Mouse (Mus musculus): ENCODE measurements around the gene Atp8b4. TPM values are rescaled to one million over a fixed set of nuclear protein-coding genes. Genes with fewer than 3 reads are reported as not detected.

Atp8b4 gene
- polyA plus RNA-seq, 1 experiment from 2014 or later = 0.25 TPM

DNA sequence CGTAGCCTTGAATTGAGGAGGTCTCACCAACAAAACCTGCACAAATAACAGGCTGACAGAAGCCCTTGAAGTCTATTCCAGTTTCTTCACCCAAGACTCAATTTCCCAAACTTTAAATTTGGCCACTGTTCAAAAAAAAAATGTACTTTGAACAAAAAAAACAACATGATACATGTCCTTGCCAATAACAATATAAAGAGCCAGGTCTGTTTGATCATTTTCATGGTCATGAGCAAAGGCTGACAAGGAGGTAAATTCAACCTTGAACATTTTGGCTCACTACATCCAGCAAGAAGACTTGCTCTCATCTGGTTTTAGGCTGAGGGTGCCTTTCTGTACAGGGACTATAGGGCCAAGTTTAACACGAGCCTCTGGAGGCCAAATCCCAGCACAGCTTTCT lies 83.7 kb downstream of the Atp8b4 start:
- Histone ChIP-seq H3K27me3 (replicated peaks) (no peaks in the 10 kb centered on the region), H3K4me3 (no peak overlapping the region), H3K36me3 (replicated peaks) (no peaks in the 10 kb centered on the region), H3K9me3 (no peaks in the 10 kb centered on the region), H3K9ac (no peak overlapping the region), H3K27ac (no peak overlapping the region), H3K4me1 (no peaks in the 10 kb centered on the region), H3K4me2 (no peak overlapping the region)
- 83% methylated on average over 2 of the region's 2 CpGs for WGBS
- ATAC-seq (replicated peaks) = no peak

GRCm38 (mm10) chr2:126415981-126416380 lies 84.5 kb downstream of the Atp8b4 start:
- H3K4me2 ChIP-seq = no peak overlapping the region
- WGBS = 83% methylated on average over 4 of the region's 4 CpGs
- H3K9me3 ChIP-seq = no peaks in the 10 kb centered on the region
- no peak overlapping the region for H3K27ac ChIP-seq
- ATAC-seq (replicated peaks) = no peak
- no peaks in the 10 kb centered on the region for H3K27me3 ChIP-seq (replicated peaks)
- H3K4me3 ChIP-seq = no peak overlapping the region
- H3K4me1 ChIP-seq = no peaks in the 10 kb centered on the region
- H3K9ac ChIP-seq = no peak overlapping the region
- no peaks in the 10 kb centered on the region for H3K36me3 ChIP-seq (replicated peaks)

DNA sequence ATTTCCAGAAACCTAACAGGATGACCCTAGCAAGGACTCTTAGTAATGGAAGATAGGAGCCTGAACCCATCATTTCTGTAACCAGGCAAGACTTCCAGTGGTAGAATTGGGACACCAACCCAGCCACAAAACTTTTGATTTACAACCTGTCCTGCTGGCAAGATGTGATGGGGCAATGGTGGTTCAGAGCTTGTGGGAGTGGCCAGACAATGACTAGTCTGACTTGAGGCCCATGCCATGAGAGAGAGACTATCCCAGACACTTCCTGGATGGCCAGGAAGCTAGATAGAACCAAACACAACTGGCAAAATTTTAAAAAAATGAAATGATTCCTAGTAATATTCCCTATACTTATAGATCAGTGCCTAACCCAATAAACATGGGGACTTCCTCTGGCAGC lies 87.7 kb downstream of the Atp8b4 start:
- H3K9me3 ChIP-seq = no peaks in the 10 kb centered on the region
- no peaks in the 10 kb centered on the region for H3K36me3 ChIP-seq (replicated peaks)
- H3K27me3 ChIP-seq (replicated peaks) = no peaks in the 10 kb centered on the region
- ATAC-seq (replicated peaks) = no peak
- H3K27ac ChIP-seq = no peak overlapping the region
- no peak overlapping the region for H3K9ac ChIP-seq
- H3K4me3 ChIP-seq = no peak overlapping the region
- no peaks in the 10 kb centered on the region for H3K4me1 ChIP-seq
- H3K4me2 ChIP-seq = no peak overlapping the region

DNA sequence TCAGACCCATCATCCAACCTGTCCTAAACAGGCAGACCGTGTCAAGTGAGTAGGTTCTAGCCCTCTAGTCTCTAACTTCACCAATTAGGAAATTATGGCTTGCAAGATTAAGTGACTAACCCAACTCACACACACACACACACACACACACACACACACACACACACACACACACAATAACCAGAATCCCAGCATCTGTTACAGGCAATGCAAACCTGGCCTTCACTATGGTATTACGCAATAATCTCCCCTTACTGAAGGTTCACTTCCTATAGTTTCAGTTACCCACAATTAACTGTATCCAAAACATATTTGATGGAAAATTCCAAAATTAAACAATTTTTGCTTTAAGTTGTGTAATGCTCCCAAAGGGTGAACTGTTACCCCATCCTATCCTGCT lies 101.0 kb downstream of the Atp8b4 start:
- Histone ChIP-seq H3K27me3 (replicated peaks) (no peaks in the 10 kb centered on the region), H3K4me1 (no peaks in the 10 kb centered on the region), H3K9me3 (no peaks in the 10 kb centered on the region), H3K36me3 (replicated peaks) (no peaks in the 10 kb centered on the region), H3K27ac (no peak overlapping the region), H3K4me3 (no peak overlapping the region), H3K4me2 (no peak overlapping the region), H3K9ac (no peak overlapping the region)
- ATAC-seq (replicated peaks) = no peak
- 93% methylated on average over 2 of the region's 2 CpGs for WGBS

DNA sequence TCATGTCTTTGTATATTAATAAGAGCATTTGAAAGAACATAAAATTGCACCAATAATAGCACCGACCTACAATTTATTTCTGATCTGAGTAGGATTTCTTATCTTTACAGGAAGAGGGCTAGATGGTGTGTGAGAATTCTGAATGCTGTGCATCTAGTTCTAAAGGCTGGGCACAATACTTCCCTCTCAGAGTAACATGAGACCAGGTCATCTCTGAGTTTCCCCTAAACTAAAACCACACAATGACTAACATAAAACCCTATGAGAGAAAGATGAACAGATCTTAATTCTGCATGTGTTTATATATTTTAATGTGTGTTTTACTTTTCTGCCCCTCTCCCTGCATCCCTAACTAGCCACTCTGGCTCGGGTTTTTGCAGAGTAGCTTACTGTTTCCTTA lies 101.5 kb downstream of the Atp8b4 start:
- Histone ChIP-seq H3K27ac (no peak overlapping the region), H3K9me3 (no peaks in the 10 kb centered on the region), H3K4me1 (no peaks in the 10 kb centered on the region), H3K36me3 (replicated peaks) (no peaks in the 10 kb centered on the region), H3K4me2 (no peak overlapping the region), H3K9ac (no peak overlapping the region), H3K4me3 (no peak overlapping the region), H3K27me3 (replicated peaks) (no peaks in the 10 kb centered on the region)
- WGBS = 81% methylated on average over 2 of the region's 2 CpGs
- no peak for ATAC-seq (replicated peaks)

DNA sequence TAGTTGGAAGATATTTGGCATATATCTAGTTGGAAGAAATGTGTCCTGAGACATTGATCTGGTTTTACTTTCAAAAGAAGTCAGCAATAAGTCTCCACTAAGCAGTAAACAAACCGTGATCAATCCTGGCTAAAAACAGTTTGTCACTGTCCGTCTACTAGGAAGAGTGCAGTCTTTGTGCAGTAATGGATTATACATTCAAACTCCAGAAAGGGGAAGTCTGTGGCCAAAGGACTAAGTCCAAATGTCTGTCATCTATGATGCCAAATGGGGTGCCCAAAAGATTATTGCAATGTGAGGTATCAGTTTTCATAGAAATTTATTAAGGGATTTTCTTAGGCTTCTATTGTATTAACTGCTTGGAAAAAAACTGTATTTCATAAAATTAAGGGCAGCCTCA lies 102.3 kb downstream of the Atp8b4 start:
- H3K4me2 ChIP-seq = no peak overlapping the region
- no peaks in the 10 kb centered on the region for H3K4me1 ChIP-seq
- H3K27me3 ChIP-seq (replicated peaks) = no peaks in the 10 kb centered on the region
- no peaks in the 10 kb centered on the region for H3K36me3 ChIP-seq (replicated peaks)
- WGBS = 79% methylated on average over 2 of the region's 2 CpGs
- H3K9ac ChIP-seq = no peak overlapping the region
- no peak overlapping the region for H3K4me3 ChIP-seq
- H3K27ac ChIP-seq = no peak overlapping the region
- no peak for ATAC-seq (replicated peaks)
- H3K9me3 ChIP-seq = no peaks in the 10 kb centered on the region

GRCm38 (mm10) chr2:126397513-126397912 lies 103.0 kb downstream of the Atp8b4 start:
- no peak overlapping the region for H3K27ac ChIP-seq
- no peak overlapping the region for H3K4me3 ChIP-seq
- no peak overlapping the region for H3K4me2 ChIP-seq
- H3K36me3 ChIP-seq (replicated peaks) = no peaks in the 10 kb centered on the region
- no peak overlapping the region for H3K9ac ChIP-seq
- 88% methylated on average over 8 of the region's 8 CpGs for WGBS
- H3K4me1 ChIP-seq = no peaks in the 10 kb centered on the region
- no peaks in the 10 kb centered on the region for H3K9me3 ChIP-seq
- ATAC-seq (replicated peaks) = no peak
- no peaks in the 10 kb centered on the region for H3K27me3 ChIP-seq (replicated peaks)

DNA sequence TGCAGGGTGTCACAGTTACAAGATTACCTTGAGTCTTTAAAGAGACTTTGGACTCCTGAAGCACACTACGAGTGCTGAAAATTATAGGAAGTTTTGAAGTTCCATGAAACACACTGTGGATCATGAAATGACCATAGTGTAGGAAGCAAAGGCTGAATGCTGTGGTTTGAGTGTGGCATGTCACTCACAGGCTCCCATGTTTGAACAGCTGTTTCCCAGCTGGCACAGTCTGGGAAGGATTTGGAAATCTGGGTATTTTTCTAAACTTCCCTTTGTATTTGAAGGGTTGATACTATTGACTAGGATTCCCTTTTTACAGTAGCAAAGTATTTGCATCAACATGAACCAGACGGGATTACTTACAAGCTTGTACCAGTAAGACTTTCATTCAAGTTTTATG lies 105.5 kb downstream of the Atp8b4 start:
- H3K27me3 ChIP-seq (replicated peaks) = no peaks in the 10 kb centered on the region
- no peaks in the 10 kb centered on the region for H3K36me3 ChIP-seq (replicated peaks)
- no peak for ATAC-seq (replicated peaks)
- no peak overlapping the region for H3K4me3 ChIP-seq
- no peak overlapping the region for H3K4me2 ChIP-seq
- H3K9me3 ChIP-seq = no peaks in the 10 kb centered on the region
- no peak overlapping the region for H3K27ac ChIP-seq
- WGBS = 75% methylated on average over 2 of the region's 2 CpGs
- H3K9ac ChIP-seq = no peak overlapping the region
- H3K4me1 ChIP-seq = no peaks in the 10 kb centered on the region

GRCm38 (mm10) chr2:126387458-126388037 lies 112.9 kb downstream of the Atp8b4 start:
- no peak for ATAC-seq (replicated peaks)
- H3K36me3 ChIP-seq (replicated peaks) = no peaks in the 10 kb centered on the region
- no peak overlapping the region for H3K4me2 ChIP-seq
- no peak overlapping the region for H3K9ac ChIP-seq
- 90% methylated on average over 8 of the region's 8 CpGs for WGBS
- no peaks in the 10 kb centered on the region for H3K4me1 ChIP-seq
- H3K27ac ChIP-seq = no peak overlapping the region
- H3K4me3 ChIP-seq = no peak overlapping the region
- H3K9me3 ChIP-seq = no peaks in the 10 kb centered on the region
- H3K27me3 ChIP-seq (replicated peaks) = no peaks in the 10 kb centered on the region

- H3K36me3 ChIP-seq (replicated peaks) = no peaks in the 10 kb centered on the region
- ATAC-seq (replicated peaks) = no peak
- H3K9me3 ChIP-seq = no peaks in the 10 kb centered on the region
- H3K4me1 ChIP-seq = no peaks in the 10 kb centered on the region
- H3K4me3 ChIP-seq = no peak overlapping the region
- H3K9ac ChIP-seq = no peak overlapping the region
- no peak overlapping the region for H3K4me2 ChIP-seq
- H3K27me3 ChIP-seq (replicated peaks) = no peaks in the 10 kb centered on the region
- H3K27ac ChIP-seq = no peak overlapping the region
Observed at GRCm38 (mm10) chr2:126386056-126386455, 114.4 kb downstream of the Atp8b4 start.

DNA sequence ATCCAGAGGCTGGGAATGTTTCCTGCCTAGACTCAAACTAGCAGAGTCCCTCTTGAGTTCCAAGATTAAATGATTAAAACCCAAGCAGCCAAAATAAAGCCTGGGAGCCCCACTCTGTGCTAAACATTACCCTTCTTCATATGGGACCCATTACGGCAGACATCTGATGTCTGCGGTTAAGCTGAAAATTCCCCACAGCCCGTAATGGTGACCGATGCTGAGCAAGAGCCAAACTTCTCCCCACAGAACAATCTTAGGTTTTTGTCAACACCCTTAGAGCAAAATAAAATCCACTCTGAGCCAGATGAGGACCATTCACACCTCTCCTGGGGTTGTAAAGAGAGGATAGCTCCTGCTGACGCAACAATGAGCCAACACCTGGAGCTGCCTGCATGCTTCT lies 120.2 kb downstream of the Atp8b4 start:
- Histone ChIP-seq H3K4me2 (no peak overlapping the region), H3K9me3 (no peaks in the 10 kb centered on the region), H3K9ac (no peak overlapping the region), H3K4me3 (no peak overlapping the region), H3K4me1 (no peaks in the 10 kb centered on the region), H3K27ac (no peak overlapping the region), H3K36me3 (replicated peaks) (no peaks in the 10 kb centered on the region), H3K27me3 (replicated peaks) (no peaks in the 10 kb centered on the region)
- ATAC-seq (replicated peaks) = no peak
- 94% methylated on average over 5 of the region's 5 CpGs for WGBS

GRCm38 (mm10) chr2:126371634-126372033 lies 128.8 kb downstream of the Atp8b4 start:
- no peak for ATAC-seq (replicated peaks)
- no peaks in the 10 kb centered on the region for H3K36me3 ChIP-seq (replicated peaks)
- no peak overlapping the region for H3K4me3 ChIP-seq
- H3K9ac ChIP-seq = no peak overlapping the region
- H3K27ac ChIP-seq = no peak overlapping the region
- 87% methylated on average over 8 of the region's 8 CpGs for WGBS
- H3K4me1 ChIP-seq = no peaks in the 10 kb centered on the region
- H3K9me3 ChIP-seq = no peaks in the 10 kb centered on the region
- no peaks in the 10 kb centered on the region for H3K27me3 ChIP-seq (replicated peaks)
- H3K4me2 ChIP-seq = no peak overlapping the region

DNA sequence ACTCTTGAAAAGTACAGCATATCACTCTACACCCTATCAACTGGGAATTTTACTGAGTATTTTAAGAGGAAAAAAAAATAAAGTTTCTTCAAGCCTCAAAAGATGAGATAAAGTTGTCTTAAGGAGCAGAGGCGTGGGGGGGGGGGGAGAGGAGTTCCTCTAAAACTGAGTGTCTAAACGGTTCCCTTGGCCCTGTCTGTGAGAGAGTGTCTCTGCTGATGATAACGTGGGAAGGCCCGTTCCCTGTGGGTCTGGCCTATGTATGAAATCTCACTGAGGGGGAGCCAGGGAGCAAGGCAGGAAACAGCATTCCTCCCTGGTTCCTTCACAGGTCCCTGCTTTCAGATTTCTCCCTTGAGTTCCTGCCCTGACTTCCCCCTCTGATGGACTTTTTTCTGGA lies 130.7 kb downstream of the Atp8b4 start:
- Histone ChIP-seq H3K27ac (no peak overlapping the region), H3K9ac (no peak overlapping the region), H3K27me3 (replicated peaks) (no peaks in the 10 kb centered on the region), H3K9me3 (no peaks in the 10 kb centered on the region), H3K4me3 (no peak overlapping the region), H3K4me2 (no peak overlapping the region), H3K36me3 (replicated peaks) (no peaks in the 10 kb centered on the region), H3K4me1 (no peaks in the 10 kb centered on the region)
- WGBS = 71% methylated on average over 4 of the region's 4 CpGs
- no peak for ATAC-seq (replicated peaks)
